Mouse (Mus musculus): ENCODE results near the gene Knl1. TPM values are rescaled to one million over a fixed set of nuclear protein-coding genes. Genes with fewer than 3 reads are reported as not detected.

Knl1 gene
- polyA plus RNA-seq, 1 experiment from 2014 or later: 35.2 TPM

GRCm38 (mm10) chr2:119147160-119147678, 100.3 kb downstream of the Knl1 start:
- Histone ChIP-seq H3K27ac (ENCODE audit: low read depth) (no peak overlapping the region), H3K4me1 (ENCODE audit: insufficient read depth) (no peaks in the 10 kb centered on the region), H3K36me3 (replicated peaks; ENCODE audit: insufficient read depth, low read length) (peaks cover 89% of the 10 kb centered on the region), H3K27me3 (ENCODE audit: insufficient read depth, low read length) (no peaks in the 10 kb centered on the region), H3K9ac (replicated peaks) (no peak overlapping the region), H3K4me2 (ENCODE audit: low read depth, low read length) (no peak overlapping the region), H3K9me3 (ENCODE audit: low read length) (no peaks in the 10 kb centered on the region), H3K4me3 (ENCODE audit: low read depth, low read length) (no peak overlapping the region)
- DNase-seq (no peak), ATAC-seq (no peak)
- WGBS (ENCODE audit: insufficient replicate concordance): 92% methylated on average over 22 of the region's 22 CpGs
- TF ChIP-seq EP300 (IDR thresholded peaks at IDR 0.05; ENCODE audit: low read depth) (no peak), CTCF (IDR thresholded peaks at IDR 0.05; ENCODE audit: low read depth) (no peak)

- Histone ChIP-seq H3K27ac (ENCODE audit: low read depth) (no peak overlapping the region), H3K9me3 (ENCODE audit: low read length) (no peaks in the 10 kb centered on the region), H3K27me3 (ENCODE audit: insufficient read depth, low read length) (no peaks in the 10 kb centered on the region), H3K36me3 (replicated peaks; ENCODE audit: insufficient read depth, low read length) (peaks cover 87% of the 10 kb centered on the region), H3K4me2 (ENCODE audit: low read depth, low read length) (no peak overlapping the region), H3K4me3 (ENCODE audit: low read depth, low read length) (no peak overlapping the region), H3K4me1 (ENCODE audit: insufficient read depth) (no peaks in the 10 kb centered on the region), H3K9ac (replicated peaks) (no peak overlapping the region)
- DNase-seq (no peak), ATAC-seq (no peak)
- no peak for TF ChIP-seq CTCF (IDR thresholded peaks at IDR 0.05; ENCODE audit: low read depth)
- no peak for TF ChIP-seq EP300 (IDR thresholded peaks at IDR 0.05; ENCODE audit: low read depth)
- 92% methylated on average over 8 of the region's 8 CpGs for WGBS (ENCODE audit: insufficient replicate concordance)
These were observed 100.9 kb downstream of the Knl1 start for GRCm38 (mm10) chr2:119147775-119148174.

GRCm38 (mm10) chr2:119152255-119152654, 105.3 kb downstream of the Knl1 start:
- Histone ChIP-seq H3K9ac (replicated peaks) (no peak overlapping the region), H3K4me3 (ENCODE audit: low read depth, low read length) (no peak overlapping the region), H3K9me3 (ENCODE audit: low read length) (no peaks in the 10 kb centered on the region), H3K4me1 (ENCODE audit: insufficient read depth) (peaks cover 18% of the 10 kb centered on the region), H3K4me2 (ENCODE audit: low read depth, low read length) (no peak overlapping the region), H3K27ac (ENCODE audit: low read depth) (no peak overlapping the region), H3K36me3 (replicated peaks; ENCODE audit: insufficient read depth, low read length) (peaks cover 66% of the 10 kb centered on the region), H3K27me3 (ENCODE audit: insufficient read depth, low read length) (no peaks in the 10 kb centered on the region)
- DNase-seq: no peak
- TF ChIP-seq EP300 (IDR thresholded peaks at IDR 0.05; ENCODE audit: low read depth) (no peak), CTCF (IDR thresholded peaks at IDR 0.05; ENCODE audit: low read depth) (no peak)
- 62% methylated on average over 6 of the region's 6 CpGs for WGBS (ENCODE audit: insufficient replicate concordance)
- no peak for ATAC-seq

GRCm38 (mm10) chr2:119154683-119155082, 107.8 kb downstream of the Knl1 start:
- no peak for ATAC-seq
- Histone ChIP-seq H3K4me2 (ENCODE audit: low read depth, low read length) (peak overlapping the region; percentile 78), H3K4me1 (ENCODE audit: insufficient read depth) (peaks cover 21% of the 10 kb centered on the region), H3K9me3 (ENCODE audit: low read length) (no peaks in the 10 kb centered on the region), H3K27ac (ENCODE audit: low read depth) (peak overlapping the region; percentile 93), H3K36me3 (replicated peaks; ENCODE audit: insufficient read depth, low read length) (peaks cover 42% of the 10 kb centered on the region), H3K4me3 (ENCODE audit: low read depth, low read length) (peak overlapping the region; percentile 90), H3K27me3 (ENCODE audit: insufficient read depth, low read length) (no peaks in the 10 kb centered on the region), H3K9ac (replicated peaks) (peak overlapping the region; percentile 91; the same call in 1 of the 2 replicates)
- TF ChIP-seq EP300 (IDR thresholded peaks at IDR 0.05; ENCODE audit: low read depth) (no peak), CTCF (IDR thresholded peaks at IDR 0.05; ENCODE audit: low read depth) (no peak)
- WGBS (ENCODE audit: insufficient replicate concordance): 58% methylated on average over 2 of the region's 2 CpGs
- DNase-seq: no peak

Other genes starting within 250 kb of the Knl1 start
- 28.8 and 31.4 TPM in 2 replicates for gene Knstrn, start 233.1 kb upstream of the Knl1 start, polyA plus RNA-seq (2015; fragmentation: Nextera tagmentation; extraction: Ambion mirVana)
- 47.0 and 50.4 TPM in 2 replicates for gene Ivd, start 185.2 kb upstream of the Knl1 start, polyA plus RNA-seq (2015; fragmentation: Nextera tagmentation; extraction: Ambion mirVana)
- 2.4 and 2.5 TPM in 2 replicates for gene Bahd1, start 146.7 kb upstream of the Knl1 start, polyA plus RNA-seq (2015; fragmentation: Nextera tagmentation; extraction: Ambion mirVana)
- 4.0 and 4.5 TPM in 2 replicates for gene Chst14, start 120.6 kb upstream of the Knl1 start, polyA plus RNA-seq (2015; fragmentation: Nextera tagmentation; extraction: Ambion mirVana)
- 12.2 and 12.8 TPM in 2 replicates for gene Ccdc32, start 17.7 kb upstream of the Knl1 start, polyA plus RNA-seq (2015; fragmentation: Nextera tagmentation; extraction: Ambion mirVana)
- 1.3 and 2.1 TPM in 2 replicates for gene Rpusd2, start 12.3 kb upstream of the Knl1 start, polyA plus RNA-seq (2015; fragmentation: Nextera tagmentation; extraction: Ambion mirVana)
- 11.2 and 13.0 TPM in 2 replicates for gene Rad51, start 65.7 kb downstream of the Knl1 start, polyA plus RNA-seq (2015; fragmentation: Nextera tagmentation; extraction: Ambion mirVana)
- 37.0 and 39.0 TPM in 2 replicates for gene Rmdn3, start 109.9 kb downstream of the Knl1 start, polyA plus RNA-seq (2015; fragmentation: Nextera tagmentation; extraction: Ambion mirVana)
- gene Gchfr, start 120.7 kb downstream of the Knl1 start, polyA plus RNA-seq (2015; fragmentation: Nextera tagmentation; extraction: Ambion mirVana): 263 and 271 TPM in 2 replicates
- 0.06 and 0.08 TPM in 2 replicates for gene Gm14137, start 127.4 kb downstream of the Knl1 start, polyA plus RNA-seq (2015; fragmentation: Nextera tagmentation; extraction: Ambion mirVana)
- gene Zfyve19, start 161.5 kb downstream of the Knl1 start, polyA plus RNA-seq (2015; fragmentation: Nextera tagmentation; extraction: Ambion mirVana): 15.5 and 18.4 TPM in 2 replicates
- 4.3 and 4.6 TPM in 2 replicates for gene Dnajc17, start 161.7 kb downstream of the Knl1 start, polyA plus RNA-seq (2015; fragmentation: Nextera tagmentation; extraction: Ambion mirVana)
- gene Ppp1r14d, start 182.8 kb downstream of the Knl1 start, polyA plus RNA-seq (2015; fragmentation: Nextera tagmentation; extraction: Ambion mirVana): not detected in 2 replicates
- 0.44 and 0.60 TPM in 2 replicates for gene Spint1, start 190.2 kb downstream of the Knl1 start, polyA plus RNA-seq (2015; fragmentation: Nextera tagmentation; extraction: Ambion mirVana)
- not detected in 2 replicates for gene Rhov, start 224.2 kb downstream of the Knl1 start, polyA plus RNA-seq (2015; fragmentation: Nextera tagmentation; extraction: Ambion mirVana)
- 4.7 TPM in 2 replicates for gene Vps18, start 241.6 kb downstream of the Knl1 start, polyA plus RNA-seq (2015; fragmentation: Nextera tagmentation; extraction: Ambion mirVana)